Mouse (Mus musculus): ENCODE data around the gene Tff3. TPM values are rescaled to one million over a fixed set of nuclear protein-coding genes. Genes with fewer than 3 reads are reported as not detected.

Gene Tff3
- polyA plus RNA-seq (2016; fragmentation: Nextera tagmentation; extraction: Ambion mirVana), result 0.53 TPM in 1 of 2 replicates, not detected in the other

DNA sequence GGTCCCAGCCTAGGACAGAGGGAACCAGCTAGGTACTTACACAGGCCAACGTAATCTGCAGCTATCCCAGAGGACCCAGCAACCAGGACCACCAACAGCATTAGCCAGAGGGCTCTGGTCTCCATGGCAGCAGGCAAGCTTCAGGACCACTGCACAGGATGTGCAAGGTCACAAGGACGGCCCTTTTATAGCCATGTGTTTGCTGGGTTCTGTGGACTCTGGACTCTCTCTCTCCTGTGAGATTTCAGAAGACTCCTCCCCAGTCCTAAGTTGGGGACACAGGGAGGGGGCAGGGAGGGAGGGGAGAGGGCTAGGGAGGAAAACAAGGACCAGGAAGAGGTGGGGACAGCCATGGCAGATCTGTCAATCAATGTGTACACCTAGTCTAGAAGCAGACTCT, at the start of gene Tff3:
TSS of gene Tff3 (minus strand) at position 195 of the 400 bp plus-strand sequence.
- no peak for ATAC-seq (ENCODE audit: low FRiP score)
- H3K4me3 ChIP-seq, result no peak within 1 kb of the TSS

DNA sequence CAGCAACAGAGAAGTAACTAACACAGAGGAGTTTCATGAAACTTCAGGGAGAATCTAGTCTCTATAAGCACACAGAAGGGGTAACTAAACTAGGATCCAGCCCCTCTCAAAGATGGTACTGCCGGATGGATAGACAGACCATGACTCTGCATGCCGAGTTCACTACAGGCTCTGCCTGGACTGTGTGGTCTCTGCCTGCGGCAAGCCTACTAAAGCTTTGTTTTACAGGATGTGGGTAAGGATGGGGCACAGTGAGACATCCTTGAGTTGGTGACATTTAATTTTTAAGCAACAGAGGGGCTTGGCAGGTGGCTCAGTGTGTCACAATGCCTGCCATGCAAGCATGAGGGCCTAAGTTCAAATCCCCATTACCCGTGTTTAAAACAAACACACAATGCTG, 46.9 kb upstream of the Tff3 start:
- H3K9ac ChIP-seq, result no peak overlapping the region
- no peak overlapping the region for H3K4me3 ChIP-seq
- no peak for ATAC-seq (ENCODE audit: low FRiP score)
- no peaks in the 10 kb centered on the region for H3K36me3 ChIP-seq
- no peak overlapping the region for H3K4me2 ChIP-seq (replicated peaks)
- no peaks in the 10 kb centered on the region; the same call in 1 of the 2 replicates for H3K27me3 ChIP-seq
- H3K9me3 ChIP-seq (replicated peaks), result no peaks in the 10 kb centered on the region
- no peak overlapping the region for H3K27ac ChIP-seq
- H3K4me1 ChIP-seq, result no peaks in the 10 kb centered on the region
- 93% methylated on average over 4 of the region's 4 CpGs for WGBS

More for the DNA sequence above, at the start of gene Tff3:
- 12% methylated on average over 2 of the region's 2 CpGs for WGBS
- Histone ChIP-seq H3K4me2 (replicated peaks) (no peak within 1 kb of the TSS), H3K27me3 (no peaks in the 10 kb centered on the region), H3K36me3 (no peaks in the 10 kb centered on the region), H3K9me3 (replicated peaks) (no peaks in the 10 kb centered on the region), H3K27ac (no peak within 1 kb of the TSS), H3K9ac (no peak within 1 kb of the TSS), H3K4me1 (peaks cover 12% of the 10 kb centered on the region)

DNA sequence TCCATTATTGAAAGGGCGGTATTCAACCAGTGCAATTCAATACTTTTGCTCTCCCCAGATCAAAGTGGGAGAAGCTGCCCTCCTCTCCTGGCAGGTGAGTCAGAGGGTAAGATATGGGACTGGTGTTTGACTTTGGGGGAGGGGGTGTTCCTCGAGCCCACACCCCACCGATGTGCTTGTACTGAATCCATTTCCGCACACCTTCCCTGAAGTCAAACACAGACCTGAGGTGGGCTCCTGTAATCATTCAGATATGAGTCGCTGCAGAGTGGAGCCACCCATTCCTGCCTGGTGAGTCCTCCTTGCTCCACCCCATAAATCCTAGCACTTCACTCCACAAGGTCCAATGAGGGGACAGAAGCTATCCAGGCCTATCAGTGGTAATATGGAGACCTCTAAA, 40.4 kb upstream of the Tff3 start:
- Histone ChIP-seq H3K4me2 (replicated peaks) (no peak overlapping the region), H3K36me3 (no peaks in the 10 kb centered on the region), H3K9ac (no peak overlapping the region), H3K27me3 (no peaks in the 10 kb centered on the region), H3K4me1 (no peaks in the 10 kb centered on the region), H3K27ac (no peak overlapping the region), H3K4me3 (no peak overlapping the region), H3K9me3 (replicated peaks) (no peaks in the 10 kb centered on the region)
- 90% methylated on average over 5 of the region's 5 CpGs for WGBS
- no peak for ATAC-seq (ENCODE audit: low FRiP score)

DNA sequence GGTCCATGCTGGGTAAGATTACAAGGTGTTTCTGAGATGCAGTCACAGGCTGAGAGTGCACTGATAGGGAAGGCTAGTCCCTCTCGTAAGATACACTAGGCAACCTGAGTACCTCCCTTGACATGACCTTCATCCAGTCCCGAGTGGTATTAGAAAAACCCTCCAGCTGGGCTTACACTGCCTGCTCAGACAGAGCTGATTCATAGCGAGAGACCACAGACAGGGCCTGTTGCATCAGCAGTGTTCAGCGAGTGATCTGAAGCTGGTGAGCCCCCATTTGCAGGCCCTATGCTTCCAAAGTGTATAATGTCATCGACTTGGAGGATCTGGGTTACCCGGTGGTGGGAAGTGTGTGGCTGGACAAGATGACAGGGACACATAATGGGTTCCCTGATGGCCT, 35.7 kb upstream of the Tff3 start, which contains the start of gene Tff1:
TSS of gene Tff1 (minus strand) at position 151 of the 400 bp plus-strand sequence.
- Histone ChIP-seq H3K36me3 (no peaks in the 10 kb centered on the region), H3K27me3 (no peaks in the 10 kb centered on the region; the same call in 1 of the 2 replicates), H3K4me1 (0 out of 2 replicates have a peak, but pooled peaks cover 3% of the 10 kb centered on the region), H3K4me3 (no peak within 1 kb of the TSS), H3K27ac (no peak within 1 kb of the TSS), H3K9me3 (replicated peaks) (no peaks in the 10 kb centered on the region), H3K9ac (no peak within 1 kb of the TSS), H3K4me2 (replicated peaks) (no peak within 1 kb of the TSS)
- ATAC-seq (ENCODE audit: low FRiP score), result no peak
- WGBS, result 88% methylated on average over 6 of the region's 6 CpGs

DNA sequence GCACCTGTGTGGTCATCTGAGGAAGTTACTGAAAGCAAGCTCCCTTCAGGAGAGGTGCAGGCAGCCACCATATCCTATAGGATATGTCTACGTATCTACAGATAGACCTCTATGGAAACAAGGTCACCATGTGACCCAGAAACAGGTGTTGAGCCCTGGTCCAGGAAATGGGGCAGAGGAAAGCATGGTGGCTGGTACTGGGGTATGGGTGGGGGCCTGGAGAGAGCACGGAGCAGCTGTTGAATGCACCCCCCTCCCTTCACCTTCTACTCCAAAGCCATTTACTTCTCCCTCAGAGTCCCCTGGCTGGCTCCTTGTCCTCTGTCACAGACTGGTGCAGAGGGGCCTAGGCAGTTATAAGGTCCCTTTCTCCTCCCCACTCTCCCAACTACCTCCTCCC, 34.4 kb upstream of the Tff3 start:
- Histone ChIP-seq H3K9ac (no peak overlapping the region), H3K4me2 (replicated peaks) (no peak overlapping the region), H3K36me3 (no peaks in the 10 kb centered on the region), H3K4me1 (0 out of 2 replicates have a peak, but pooled peaks cover 4% of the 10 kb centered on the region), H3K4me3 (no peak overlapping the region), H3K27me3 (no peaks in the 10 kb centered on the region; the same call in 1 of the 2 replicates), H3K9me3 (replicated peaks) (no peaks in the 10 kb centered on the region), H3K27ac (no peak overlapping the region)
- 88% methylated on average over 2 of the region's 2 CpGs for WGBS
- ATAC-seq (ENCODE audit: low FRiP score), result no peak

DNA sequence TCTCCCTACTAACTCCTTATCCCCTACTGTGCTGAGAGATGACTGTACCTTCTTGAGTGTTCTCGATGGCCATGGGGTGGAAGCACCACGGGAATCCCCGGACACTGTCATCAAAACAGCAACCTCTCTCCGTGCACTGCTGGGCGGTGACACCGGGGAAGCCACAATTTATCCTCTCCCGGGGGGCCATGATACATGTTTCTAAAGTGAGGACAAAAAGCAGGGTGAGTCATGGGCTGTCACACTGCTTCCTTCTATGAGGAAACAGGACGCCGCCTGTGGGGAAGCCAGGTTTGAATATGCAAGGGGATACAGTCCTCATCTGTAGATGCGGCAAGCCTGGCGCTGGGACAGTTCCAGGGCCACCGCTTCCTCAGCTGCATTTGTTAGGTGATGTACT, 33.2 kb upstream of the Tff3 start:
- no peaks in the 10 kb centered on the region for H3K9me3 ChIP-seq (replicated peaks)
- no peak overlapping the region for H3K4me2 ChIP-seq (replicated peaks)
- no peak overlapping the region for H3K27ac ChIP-seq
- H3K4me1 ChIP-seq, result 0 out of 2 replicates have a peak, but pooled peaks cover 4% of the 10 kb centered on the region
- H3K27me3 ChIP-seq, result no peaks in the 10 kb centered on the region; the same call in 1 of the 2 replicates
- no peak overlapping the region for H3K9ac ChIP-seq
- no peak for ATAC-seq (ENCODE audit: low FRiP score)
- H3K36me3 ChIP-seq, result no peaks in the 10 kb centered on the region
- H3K4me3 ChIP-seq, result no peak overlapping the region
- 88% methylated on average over 12 of the region's 12 CpGs for WGBS

DNA sequence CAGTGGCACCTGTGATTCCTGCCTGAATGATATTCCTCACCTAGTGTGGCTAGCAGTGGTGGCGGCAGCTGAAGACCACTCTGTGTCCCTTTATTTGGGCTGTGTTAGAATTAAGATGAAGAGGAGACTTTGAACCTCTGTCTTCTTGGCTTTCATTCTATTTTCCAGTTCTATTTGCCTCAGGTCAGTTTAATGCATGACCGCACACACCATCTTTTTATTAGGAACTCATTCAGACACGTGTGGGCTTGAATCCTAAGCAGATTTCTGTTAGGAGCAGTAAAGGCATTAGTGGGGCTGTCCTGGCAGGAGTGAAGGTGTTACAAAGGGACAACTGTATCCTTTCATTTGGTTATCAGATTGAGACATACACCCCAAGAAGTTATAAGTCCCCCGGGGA, 30.8 kb upstream of the Tff3 start:
- Histone ChIP-seq H3K4me3 (no peak overlapping the region), H3K27me3 (no peaks in the 10 kb centered on the region; the same call in 1 of the 2 replicates), H3K4me1 (0 out of 2 replicates have a peak, but pooled peaks cover 4% of the 10 kb centered on the region), H3K4me2 (replicated peaks) (no peak overlapping the region), H3K9me3 (replicated peaks) (no peaks in the 10 kb centered on the region), H3K27ac (no peak overlapping the region), H3K36me3 (no peaks in the 10 kb centered on the region), H3K9ac (no peak overlapping the region)
- ATAC-seq (ENCODE audit: low FRiP score), result no peak
- 74% methylated on average over 4 of the region's 4 CpGs for WGBS

DNA sequence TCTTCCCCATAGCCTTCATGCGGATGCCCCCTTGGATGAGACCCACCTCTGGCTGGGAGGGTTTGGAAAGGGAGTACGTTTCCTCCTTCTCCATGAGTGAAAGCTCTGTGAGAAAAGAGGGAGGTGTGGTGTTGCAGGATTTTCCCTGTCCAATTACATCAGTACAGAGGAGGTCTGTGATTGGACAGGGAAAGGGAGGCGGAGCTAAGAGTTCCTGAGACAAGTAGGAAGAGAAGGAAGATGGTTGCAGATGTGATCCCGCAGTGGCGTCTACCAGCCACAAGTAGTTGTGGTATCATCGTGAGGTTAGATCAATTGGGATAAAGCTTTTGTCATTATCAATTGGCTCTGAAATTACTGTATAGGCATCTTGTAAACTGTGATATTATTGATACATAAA, 28.5 kb upstream of the Tff3 start:
- Histone ChIP-seq H3K4me1 (0 out of 2 replicates have a peak, but pooled peaks cover 4% of the 10 kb centered on the region), H3K9me3 (replicated peaks) (no peaks in the 10 kb centered on the region), H3K4me3 (no peak overlapping the region), H3K27ac (no peak overlapping the region), H3K9ac (no peak overlapping the region), H3K27me3 (no peaks in the 10 kb centered on the region), H3K4me2 (replicated peaks) (no peak overlapping the region), H3K36me3 (no peaks in the 10 kb centered on the region)
- ATAC-seq (ENCODE audit: low FRiP score), result no peak
- WGBS, result 77% methylated on average over 6 of the region's 6 CpGs

DNA sequence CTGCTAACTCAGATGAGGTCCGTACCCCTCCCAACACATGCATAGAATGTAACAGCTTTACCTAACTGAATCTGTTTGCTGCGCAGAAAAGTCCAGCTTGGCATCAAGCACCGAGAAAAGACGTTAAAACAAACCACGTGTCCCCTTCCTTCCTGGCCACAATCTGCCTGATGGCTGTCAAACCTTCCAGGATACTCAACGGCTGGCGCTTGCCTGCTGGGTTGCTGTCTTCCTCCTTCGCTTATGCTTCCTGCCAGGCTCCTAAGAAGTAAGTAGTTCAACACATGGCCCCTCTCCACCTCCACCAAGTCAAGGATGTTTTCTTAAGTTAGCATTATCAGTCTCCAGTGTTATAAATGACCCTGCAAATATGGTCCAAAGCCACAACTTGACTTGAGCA, 24.3 kb upstream of the Tff3 start:
- 73% methylated on average over 8 of the region's 8 CpGs for WGBS

DNA sequence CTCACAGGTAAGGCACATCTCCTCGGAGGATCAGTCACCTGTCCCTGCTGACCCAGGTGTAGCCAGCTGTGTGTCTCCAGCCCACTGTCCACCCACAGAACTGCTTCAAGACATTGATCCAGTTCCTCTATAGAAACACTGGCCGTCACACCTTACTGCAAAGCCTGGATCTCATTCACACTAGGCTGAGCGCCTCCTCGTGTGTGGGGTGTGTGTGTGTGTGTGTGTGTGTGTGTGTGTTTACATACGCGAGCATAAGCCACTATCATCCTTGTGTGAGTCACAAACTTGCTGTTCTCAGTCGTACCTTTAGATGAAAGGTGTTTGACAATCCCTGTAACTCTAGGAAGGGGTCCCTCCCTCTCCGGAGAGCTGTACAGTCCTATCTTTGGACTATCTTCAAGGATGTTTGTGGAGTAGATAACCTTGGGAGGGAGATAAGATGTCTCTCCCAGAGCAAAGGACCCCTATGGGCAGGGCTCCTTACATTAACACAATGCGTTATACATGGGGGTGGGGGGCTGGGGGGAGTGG, 23.6 kb upstream of the Tff3 start:
- no peak overlapping the region for H3K4me2 ChIP-seq (replicated peaks)
- H3K36me3 ChIP-seq, result no peaks in the 10 kb centered on the region
- no peaks in the 10 kb centered on the region for H3K27me3 ChIP-seq
- 92% methylated on average over 9 of the region's 9 CpGs for WGBS
- H3K27ac ChIP-seq, result no peak overlapping the region
- H3K9ac ChIP-seq, result no peak overlapping the region
- H3K4me1 ChIP-seq, result 0 out of 2 replicates have a peak, but pooled peaks cover 2% of the 10 kb centered on the region
- H3K4me3 ChIP-seq, result no peak overlapping the region
- ATAC-seq (ENCODE audit: low FRiP score), result no peak
- H3K9me3 ChIP-seq (replicated peaks), result no peaks in the 10 kb centered on the region

More for the DNA sequence above, 24.3 kb upstream of the Tff3 start:
- Histone ChIP-seq H3K9ac (no peak overlapping the region), H3K4me1 (0 out of 2 replicates have a peak, but pooled peaks cover 2% of the 10 kb centered on the region), H3K9me3 (replicated peaks) (no peaks in the 10 kb centered on the region), H3K27ac (no peak overlapping the region), H3K4me3 (no peak overlapping the region), H3K36me3 (no peaks in the 10 kb centered on the region), H3K27me3 (no peaks in the 10 kb centered on the region), H3K4me2 (replicated peaks) (no peak overlapping the region)
- no peak for ATAC-seq (ENCODE audit: low FRiP score)

DNA sequence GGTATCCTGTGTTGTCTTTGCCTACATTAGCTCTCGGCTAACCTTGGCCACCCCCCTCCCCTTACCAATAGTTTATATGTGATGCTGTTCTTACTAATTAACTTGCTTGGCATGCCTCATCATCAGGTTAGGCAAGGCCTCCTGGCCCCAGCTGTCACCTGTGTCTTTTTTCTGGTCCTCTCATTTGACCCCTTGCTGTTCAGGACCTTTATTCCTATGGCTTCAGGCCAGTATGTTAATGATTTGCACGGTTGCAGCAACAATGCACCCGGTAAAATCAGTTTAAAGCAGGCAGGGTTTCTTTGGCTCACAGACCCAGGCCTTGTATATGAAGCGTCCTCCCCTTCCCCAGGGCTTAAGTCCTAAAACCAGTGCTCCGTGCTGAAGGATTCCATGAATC, 23.1 kb upstream of the Tff3 start:
- Histone ChIP-seq H3K4me2 (replicated peaks) (no peak overlapping the region), H3K4me1 (0 out of 2 replicates have a peak, but pooled peaks cover 2% of the 10 kb centered on the region), H3K27ac (no peak overlapping the region), H3K9me3 (replicated peaks) (no peaks in the 10 kb centered on the region), H3K36me3 (no peaks in the 10 kb centered on the region), H3K27me3 (no peaks in the 10 kb centered on the region), H3K4me3 (no peak overlapping the region), H3K9ac (no peak overlapping the region)
- no peak for ATAC-seq (ENCODE audit: low FRiP score)
- 45% methylated on average over 5 of the region's 5 CpGs for WGBS

DNA sequence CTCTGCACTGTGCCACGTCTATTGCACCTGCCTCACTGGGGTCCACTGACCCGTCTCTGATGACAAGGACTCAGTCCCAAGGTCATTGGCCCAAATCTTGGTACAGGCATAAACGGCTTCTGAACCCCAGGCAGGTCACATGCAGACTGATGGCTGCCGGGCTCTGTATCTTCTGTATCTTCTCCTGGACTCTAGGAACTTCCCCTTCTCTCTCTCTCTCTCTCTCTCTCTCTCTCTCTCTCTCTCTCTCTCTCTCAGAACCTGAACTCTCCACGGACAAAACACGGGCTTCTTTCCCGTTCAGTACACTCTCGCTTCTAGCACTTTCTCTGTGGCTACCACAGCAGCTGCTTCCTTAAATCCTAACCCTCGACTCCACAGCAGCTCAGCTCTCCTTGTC, 16.6 kb upstream of the Tff3 start:
- 84% methylated on average over 9 of the region's 9 CpGs for WGBS

More for the DNA sequence above, 16.6 kb upstream of the Tff3 start:
- Histone ChIP-seq H3K27ac (no peak overlapping the region), H3K4me2 (replicated peaks) (no peak overlapping the region), H3K4me1 (0 out of 2 replicates have a peak, but pooled peaks cover 3% of the 10 kb centered on the region), H3K4me3 (no peak overlapping the region), H3K9me3 (replicated peaks) (no peaks in the 10 kb centered on the region; the same call in 1 of the 2 replicates), H3K36me3 (no peaks in the 10 kb centered on the region), H3K27me3 (0 out of 2 replicates have a peak, but pooled peaks cover 6% of the 10 kb centered on the region), H3K9ac (no peak overlapping the region)
- no peak for ATAC-seq (ENCODE audit: low FRiP score)

Data from hindbrain, embryonic 12.5 days (tissue).